Mouse (Mus musculus) hindbrain, embryonic 13.5 days (tissue): ENCODE data around the gene Mst1. TPM values are rescaled to one million over a fixed set of nuclear protein-coding genes. Genes with fewer than 3 reads are reported as not detected.

ENCODE experiments used
- ATAC-seq: fragments of 200-750 bp; cut with Nextera tagmentation; 2 replicates; pipeline ENCODE4 v1.8.0; 2017; ENCODE audit warnings: moderate TSS enrichment; ENCODE audit not compliant: low FRiP score
- H3K27ac ChIP-seq: fragments of 300-500 bp; sonication (generic); 2 replicates; pipeline ENCODE4 v1.5.1; 2015; ENCODE audit warnings: inconsistent platforms, mild to moderate bottlenecking, moderate library complexity
- H3K27me3 ChIP-seq: fragments of 300-500 bp; sonication (generic); 2 replicates; pipeline ENCODE4 v1.6.1; 2015; ENCODE audit warnings: mild to moderate bottlenecking, inconsistent platforms
- H3K36me3 ChIP-seq: fragments of 300-500 bp; sonication (generic); 2 replicates; pipeline ENCODE4 v1.6.1; 2015; ENCODE audit warnings: mild to moderate bottlenecking, inconsistent platforms
- H3K4me1 ChIP-seq: fragments of 300-500 bp; sonication (generic); replicated peaks from 2 replicates; pipeline ENCODE4 v1.6.1; 2015; ENCODE audit warnings: inconsistent platforms
- H3K4me2 ChIP-seq: fragments of 300-500 bp; sonication (generic); 2 replicates; pipeline ENCODE4 v1.6.1; 2015; ENCODE audit warnings: inconsistent platforms, mild to moderate bottlenecking, moderate library complexity
- H3K4me3 ChIP-seq: fragments of 300-500 bp; sonication (generic); 2 replicates; pipeline ENCODE4 v1.5.1; 2015; ENCODE audit warnings: mild to moderate bottlenecking, inconsistent platforms
- H3K9ac ChIP-seq: fragments of 300-500 bp; sonication (generic); 2 replicates; pipeline ENCODE4 v1.6.1; 2015; ENCODE audit warnings: mild to moderate bottlenecking, inconsistent platforms
- H3K9me3 ChIP-seq: fragments of 300-500 bp; sonication (generic); 2 replicates; pipeline ENCODE4 v1.6.1; 2016; ENCODE audit warnings: inconsistent platforms
- whole genome bisulfite sequencing: fragments of 180-500 bp; shearing (Covaris S2); methylation state at CpG from one replicate; pipeline ENCODE4 v1.1.7; 2015; 5-methylcytosine and 5-hydroxymethylcytosine counted together
- polyA plus RNA-seq: library from polyadenylated mRNA; unstranded; fragments of >200 nt; fragmentation: Nextera tagmentation; extraction: Ambion mirVana; gene quantifications from 2 replicates; pipeline ENCODE4 v1.2.1, GENCODE M21; 2015

Gene Mst1
- polyA plus RNA-seq, 1 experiment from 2014 or later: not detected

DNA sequence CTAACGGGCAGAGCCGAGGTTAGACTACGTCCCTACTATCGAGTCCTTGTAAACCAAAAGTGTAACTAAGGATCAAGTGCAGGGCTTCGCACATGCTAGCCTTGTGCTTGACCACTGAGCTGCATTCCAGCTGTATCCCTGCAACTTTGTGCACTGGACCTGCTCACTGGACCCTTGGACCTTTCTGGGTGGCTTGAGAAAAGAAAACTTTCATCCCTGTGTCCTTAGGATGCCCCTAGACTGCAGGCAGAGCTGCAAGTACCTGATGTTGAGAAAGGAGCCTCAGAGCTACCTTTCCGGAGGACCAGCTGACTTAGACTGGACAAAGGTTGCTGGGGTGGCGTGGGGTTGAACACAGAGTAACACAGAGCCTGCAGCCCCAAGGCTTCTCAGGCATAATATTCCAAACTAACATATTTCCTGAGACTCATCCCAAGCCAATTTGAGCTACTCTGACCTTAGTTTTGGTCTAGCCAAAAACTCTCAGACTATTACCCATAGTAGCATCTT is 10.4 kb downstream of the Mst1 start:
- Histone ChIP-seq H3K4me3 (no peak overlapping the region), H3K27me3 (no peaks in the 10 kb centered on the region), H3K27ac (no peak overlapping the region), H3K36me3 (peaks cover 71% of the 10 kb centered on the region), H3K4me1 (peaks cover 25% of the 10 kb centered on the region), H3K4me2 (no peak overlapping the region), H3K9ac (no peak overlapping the region), H3K9me3 (no peaks in the 10 kb centered on the region)
- ATAC-seq: no peak
- WGBS: 94% methylated on average over 7 of the region's 7 CpGs

DNA sequence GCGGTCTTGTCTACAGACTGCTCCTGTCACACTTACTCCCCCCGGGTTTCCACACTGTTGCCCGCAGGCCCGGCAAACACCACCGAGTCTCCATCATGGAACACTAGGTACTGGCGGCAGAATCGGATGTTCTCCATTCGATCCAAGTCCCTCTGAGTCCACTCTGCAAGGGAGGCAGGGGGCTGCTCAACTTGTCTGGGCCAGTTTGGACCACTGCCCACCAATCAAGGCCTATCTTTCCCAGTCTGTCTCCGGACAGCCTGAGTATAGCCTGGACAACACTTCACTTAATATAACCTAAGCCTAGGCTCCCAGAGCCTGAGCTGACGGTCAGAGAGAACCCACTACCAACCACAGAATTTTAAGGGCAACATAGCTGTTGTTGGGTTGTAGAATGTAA is 13.3 kb downstream of the Mst1 start:
- Histone ChIP-seq H3K36me3 (peaks cover 53% of the 10 kb centered on the region), H3K9me3 (no peaks in the 10 kb centered on the region), H3K27ac (peak overlapping the region; percentile 83; the same call in 1 of the 2 replicates), H3K9ac (peak overlapping the region; percentile 88), H3K27me3 (no peaks in the 10 kb centered on the region), H3K4me2 (peak overlapping the region; percentile 96), H3K4me1 (peaks cover 30% of the 10 kb centered on the region), H3K4me3 (peak overlapping the region; percentile 75)
- 0 out of 2 replicates have a peak, but pooled peaks have one; percentile 2 for ATAC-seq
- WGBS: 77% methylated on average over 10 of the region's 10 CpGs

DNA sequence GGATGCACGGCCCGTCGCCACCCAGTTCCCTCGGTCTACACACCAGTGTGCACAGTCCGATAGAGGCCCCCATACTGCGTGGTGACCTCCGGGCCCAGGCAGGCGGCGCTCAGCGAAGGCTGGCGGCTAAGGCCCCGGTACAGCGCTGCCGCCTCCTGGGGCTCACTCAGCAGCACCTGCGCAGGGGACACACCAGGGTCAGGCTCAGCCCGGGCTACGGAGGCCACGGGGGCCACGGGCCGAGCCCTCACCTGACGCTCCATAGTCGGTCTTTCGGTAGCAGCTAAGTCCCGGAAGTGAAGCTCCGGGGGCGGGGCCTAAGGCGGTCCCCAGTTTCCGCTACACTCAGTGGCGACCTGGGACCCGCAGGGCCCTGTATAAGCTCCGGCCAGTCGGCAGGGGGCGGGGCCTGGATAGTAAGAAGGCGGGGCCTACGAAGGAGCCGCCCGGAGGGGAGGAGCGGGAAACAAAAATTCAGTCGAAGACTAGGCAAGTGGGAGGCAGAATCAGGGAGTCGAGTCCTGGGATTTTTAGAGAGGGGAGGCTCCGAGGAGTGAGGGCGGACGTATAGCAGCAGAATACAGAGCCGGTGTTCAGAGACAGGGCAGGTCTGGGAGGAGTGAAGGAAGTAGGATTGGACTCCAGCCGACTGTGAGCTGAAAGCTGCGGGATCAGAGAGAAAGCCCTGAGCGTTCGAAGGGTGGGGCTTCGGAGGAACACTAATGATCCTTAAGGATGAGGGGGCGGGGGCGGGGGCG is 14.1 kb downstream of the Mst1 start, which contains the start of gene Apeh:
Apeh (minus strand) TSS at position 423 of the 758 bp plus-strand sequence.
- ATAC-seq: peak; percentile 90
- Histone ChIP-seq H3K27ac (peak within 1 kb of the TSS; percentile 83), H3K4me3 (peak within 1 kb of the TSS; percentile 75), H3K27me3 (no peaks in the 10 kb centered on the region), H3K4me1 (peaks cover 30% of the 10 kb centered on the region), H3K36me3 (peaks cover 53% of the 10 kb centered on the region), H3K9ac (peak within 1 kb of the TSS; percentile 88), H3K4me2 (peak within 1 kb of the TSS; percentile 96), H3K9me3 (no peaks in the 10 kb centered on the region)
- under 1% methylated on average over 52 of the region's 52 CpGs for WGBS

DNA sequence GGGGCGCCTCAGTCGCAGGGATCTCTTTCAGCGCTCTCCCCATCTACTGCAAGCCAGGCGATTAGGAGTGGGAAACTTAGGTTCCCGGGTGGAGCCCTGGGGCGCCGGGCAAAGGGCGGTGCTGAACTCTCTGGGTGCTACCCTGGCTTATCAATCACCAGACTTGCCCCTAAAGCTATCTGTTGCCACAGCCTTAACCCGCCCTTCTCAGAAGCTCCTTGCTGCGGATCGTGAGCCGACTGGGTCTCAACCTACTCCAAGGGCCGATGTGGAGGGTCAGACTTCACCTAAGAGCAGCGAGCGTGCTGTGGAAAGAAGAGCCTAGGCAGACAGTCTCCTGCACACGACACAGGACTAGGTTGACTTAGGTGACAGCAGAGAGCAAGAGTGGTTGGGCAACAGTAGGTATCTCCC is 14.8 kb downstream of the Mst1 start:
- peaks cover 53% of the 10 kb centered on the region for H3K36me3 ChIP-seq
- H3K27ac ChIP-seq: peak overlapping the region; percentile 83; the same call in 1 of the 2 replicates
- H3K27me3 ChIP-seq: no peaks in the 10 kb centered on the region
- ATAC-seq: peak; percentile 26; the same call in 1 of the 2 replicates
- H3K4me1 ChIP-seq: peaks cover 30% of the 10 kb centered on the region
- peak overlapping the region; percentile 88 for H3K9ac ChIP-seq
- H3K4me2 ChIP-seq: peak overlapping the region; percentile 96
- no peaks in the 10 kb centered on the region for H3K9me3 ChIP-seq
- under 1% methylated on average over 16 of the region's 16 CpGs for WGBS
- H3K4me3 ChIP-seq: peak overlapping the region; percentile 75

DNA sequence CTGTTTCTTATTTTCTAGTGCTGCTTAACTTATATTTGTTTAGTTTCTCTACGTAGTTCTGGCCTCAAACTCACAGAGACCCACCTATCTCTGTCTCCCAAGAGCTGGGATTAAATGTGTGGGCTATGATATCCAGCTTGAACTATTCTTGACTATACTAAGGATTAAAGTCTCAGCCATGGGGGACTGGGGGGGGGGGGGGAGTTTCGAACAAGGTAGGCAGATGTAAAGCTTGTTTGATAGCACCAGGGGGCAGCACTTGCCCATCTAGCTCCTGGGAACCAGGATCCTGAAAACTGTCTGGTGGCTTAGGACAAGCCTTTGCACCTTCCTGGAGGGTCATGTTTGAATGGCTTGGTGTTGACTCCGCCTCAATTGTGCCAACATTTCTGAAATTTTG is 15.3 kb downstream of the Mst1 start:
- peaks cover 49% of the 10 kb centered on the region for H3K36me3 ChIP-seq
- H3K27me3 ChIP-seq: no peaks in the 10 kb centered on the region
- H3K4me3 ChIP-seq: peak overlapping the region; percentile 75
- 8% methylated on average over 3 of the region's 3 CpGs for WGBS
- peak overlapping the region; percentile 96 for H3K4me2 ChIP-seq
- no peak for ATAC-seq
- H3K4me1 ChIP-seq: peaks cover 30% of the 10 kb centered on the region
- H3K9me3 ChIP-seq: no peaks in the 10 kb centered on the region
- no peak overlapping the region for H3K27ac ChIP-seq
- H3K9ac ChIP-seq: peak overlapping the region; percentile 88; the same call in 1 of the 2 replicates

DNA sequence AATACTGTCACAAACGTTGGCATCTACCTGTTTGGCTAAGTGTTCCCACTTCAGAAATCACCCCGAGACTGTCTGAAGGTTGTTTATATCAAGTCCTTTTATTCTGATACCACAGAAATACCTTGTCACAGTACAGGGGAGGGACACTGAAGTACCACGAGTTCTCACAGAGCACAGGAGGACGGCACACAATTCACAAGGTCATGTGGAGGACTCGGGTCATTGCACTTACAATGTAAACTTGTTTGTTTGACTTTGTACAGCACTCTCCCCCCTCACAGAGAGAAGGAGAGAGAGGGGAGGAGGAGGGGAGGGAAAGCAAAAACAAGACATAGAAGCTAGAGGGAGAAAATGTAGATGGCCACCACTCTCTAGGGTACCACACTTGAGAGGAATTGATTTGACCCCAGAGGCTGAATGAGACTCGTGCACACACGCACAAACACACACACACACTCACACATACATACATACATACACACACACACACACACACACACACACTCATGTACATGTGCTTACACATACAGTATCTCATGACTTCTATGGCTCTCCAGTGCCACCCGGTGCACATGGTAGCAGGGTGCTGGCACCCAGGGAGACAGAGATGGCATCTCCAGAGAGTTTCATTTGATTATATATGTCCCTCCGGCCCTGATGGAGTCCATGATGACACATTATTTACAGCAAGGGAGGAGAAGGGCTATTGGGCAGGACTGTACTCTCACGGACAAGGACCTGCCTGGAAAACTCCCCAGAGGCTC is 15.9 kb downstream of the Mst1 start:
- H3K27ac ChIP-seq: no peak overlapping the region
- no peak for ATAC-seq
- H3K4me1 ChIP-seq: peaks cover 30% of the 10 kb centered on the region
- peaks cover 49% of the 10 kb centered on the region for H3K36me3 ChIP-seq
- H3K9me3 ChIP-seq: no peaks in the 10 kb centered on the region
- peak overlapping the region; percentile 35; the same call in 1 of the 2 replicates for H3K9ac ChIP-seq
- no peaks in the 10 kb centered on the region for H3K27me3 ChIP-seq
- H3K4me3 ChIP-seq: no peak overlapping the region
- WGBS: 64% methylated on average over 10 of the region's 10 CpGs
- H3K4me2 ChIP-seq: 0 out of 2 replicates have a peak overlapping the region, but pooled peaks have one; percentile 96

DNA sequence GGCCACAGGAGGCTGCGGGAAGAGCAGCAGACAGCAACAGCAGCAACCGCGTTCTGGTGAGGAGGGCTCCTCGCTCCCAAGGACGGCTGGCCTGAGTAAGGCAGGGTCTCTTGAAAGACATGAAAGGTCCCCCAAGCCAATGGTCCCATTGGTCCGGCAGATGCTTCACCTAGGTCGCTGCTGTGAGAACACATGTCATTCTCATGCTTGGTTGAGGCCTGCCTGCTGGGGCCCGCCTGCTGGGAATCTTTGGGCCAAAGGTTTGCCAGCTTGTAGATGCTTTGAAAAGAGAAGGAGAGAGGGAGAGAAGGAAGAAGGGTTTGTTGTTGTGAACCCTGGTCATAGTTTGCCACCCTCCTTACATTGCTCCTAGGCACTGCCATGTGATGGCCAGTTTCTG is 19.4 kb downstream of the Mst1 start:
- no peak for ATAC-seq
- Histone ChIP-seq H3K4me1 (peaks cover 16% of the 10 kb centered on the region), H3K4me2 (no peak overlapping the region), H3K9me3 (no peaks in the 10 kb centered on the region), H3K27ac (no peak overlapping the region), H3K4me3 (no peak overlapping the region), H3K9ac (no peak overlapping the region; the same call in 1 of the 2 replicates), H3K36me3 (peaks cover 62% of the 10 kb centered on the region), H3K27me3 (no peaks in the 10 kb centered on the region)
- 87% methylated on average over 8 of the region's 8 CpGs for WGBS

DNA sequence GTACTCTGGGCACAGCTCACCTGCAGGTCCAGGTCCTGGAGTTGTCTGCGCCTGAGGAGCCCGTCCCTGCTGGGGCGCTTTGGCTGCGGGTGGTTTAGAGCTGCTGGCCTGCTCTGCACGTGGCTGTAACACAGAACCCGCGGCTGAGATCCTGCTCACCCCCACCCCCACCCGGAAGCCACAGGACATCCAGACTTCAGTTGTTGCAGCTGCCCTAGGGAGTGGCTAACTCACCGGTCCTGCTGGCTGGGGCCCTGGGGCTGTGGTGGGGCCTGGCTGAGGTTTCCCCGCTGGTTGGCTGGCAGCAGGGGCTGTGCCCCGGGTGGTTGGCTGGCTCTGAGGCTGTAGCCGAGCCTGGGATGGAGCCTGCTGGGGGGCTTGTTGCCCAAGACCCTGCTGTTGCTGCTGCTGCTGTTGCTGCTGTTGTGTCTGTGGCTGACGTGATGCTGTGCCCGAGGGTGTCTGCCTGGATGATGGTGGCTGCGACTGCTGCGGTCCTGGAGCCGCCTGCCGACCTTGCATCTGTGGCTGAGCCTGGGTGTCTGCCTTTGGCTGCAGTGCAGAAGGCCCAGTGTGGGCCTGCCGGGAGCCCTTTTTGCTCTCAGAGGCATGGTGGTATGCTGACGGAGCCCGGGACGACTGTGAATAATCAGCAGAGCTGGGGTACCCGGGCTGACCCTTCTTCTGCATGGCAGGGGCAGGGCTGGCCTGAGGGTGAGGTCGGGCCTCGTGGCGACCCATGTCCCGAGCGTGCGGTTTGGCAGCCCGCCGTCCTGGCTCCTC is 24.7 kb downstream of the Mst1 start:
- WGBS: 29% methylated on average over 28 of the region's 31 CpGs
- ATAC-seq: 0 out of 2 replicates have a peak, but pooled peaks have one; percentile 52
- Histone ChIP-seq H3K4me2 (no peak overlapping the region), H3K9me3 (no peaks in the 10 kb centered on the region), H3K4me3 (no peak overlapping the region), H3K4me1 (peaks cover 14% of the 10 kb centered on the region), H3K27me3 (no peaks in the 10 kb centered on the region), H3K9ac (peak overlapping the region; percentile 53), H3K27ac (no peak overlapping the region), H3K36me3 (peaks cover 78% of the 10 kb centered on the region)

DNA sequence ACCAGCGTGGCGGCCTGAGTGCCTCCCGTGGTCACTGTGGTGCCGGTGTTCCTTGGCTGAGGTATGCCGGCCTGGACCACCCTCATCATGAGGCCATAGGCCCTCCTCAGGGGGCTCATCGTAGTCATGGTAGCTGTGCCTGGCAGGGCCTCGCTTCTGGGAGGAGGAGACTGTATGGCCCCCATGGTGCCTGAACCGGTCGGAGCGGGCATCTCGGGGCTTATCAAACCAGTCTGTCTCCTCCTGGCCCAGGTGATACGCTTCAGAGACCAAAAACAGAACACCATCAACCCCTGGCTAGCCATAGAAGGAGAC is 25.3 kb downstream of the Mst1 start:
- Histone ChIP-seq H3K9ac (peak overlapping the region; percentile 53), H3K27me3 (no peaks in the 10 kb centered on the region), H3K27ac (no peak overlapping the region), H3K9me3 (no peaks in the 10 kb centered on the region), H3K4me1 (peaks cover 14% of the 10 kb centered on the region), H3K4me2 (no peak overlapping the region), H3K4me3 (no peak overlapping the region), H3K36me3 (peaks cover 83% of the 10 kb centered on the region)
- no peak for ATAC-seq
- 62% methylated on average over 12 of the region's 12 CpGs for WGBS

DNA sequence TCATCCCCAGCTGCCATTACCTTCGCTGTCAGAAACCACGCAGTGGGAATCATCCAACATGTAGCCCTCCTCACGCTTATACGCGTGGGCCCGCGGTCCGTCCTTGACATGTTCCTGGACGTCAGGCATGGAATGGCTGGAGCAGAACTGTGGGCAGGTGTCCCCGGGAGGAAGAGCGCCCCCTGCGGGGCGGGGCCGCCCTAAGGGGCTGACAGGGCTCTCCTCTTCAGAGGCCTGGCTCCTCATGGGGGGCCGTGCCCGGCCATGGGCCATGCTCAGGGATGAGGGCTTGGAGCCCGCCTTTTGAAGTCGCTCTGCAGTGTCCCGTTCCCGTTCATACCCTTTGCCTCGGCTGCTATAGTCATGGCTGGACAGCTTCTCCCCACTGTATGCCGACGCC is 25.9 kb downstream of the Mst1 start:
- 91% methylated on average over 23 of the region's 23 CpGs for WGBS
- H3K36me3 ChIP-seq: peaks cover 83% of the 10 kb centered on the region
- no peak overlapping the region for H3K27ac ChIP-seq
- no peaks in the 10 kb centered on the region for H3K9me3 ChIP-seq
- no peaks in the 10 kb centered on the region for H3K27me3 ChIP-seq
- no peak overlapping the region for H3K4me3 ChIP-seq
- no peak overlapping the region for H3K4me2 ChIP-seq
- H3K4me1 ChIP-seq: peaks cover 19% of the 10 kb centered on the region
- ATAC-seq: no peak
- H3K9ac ChIP-seq: peak overlapping the region; percentile 53; the same call in 1 of the 2 replicates

DNA sequence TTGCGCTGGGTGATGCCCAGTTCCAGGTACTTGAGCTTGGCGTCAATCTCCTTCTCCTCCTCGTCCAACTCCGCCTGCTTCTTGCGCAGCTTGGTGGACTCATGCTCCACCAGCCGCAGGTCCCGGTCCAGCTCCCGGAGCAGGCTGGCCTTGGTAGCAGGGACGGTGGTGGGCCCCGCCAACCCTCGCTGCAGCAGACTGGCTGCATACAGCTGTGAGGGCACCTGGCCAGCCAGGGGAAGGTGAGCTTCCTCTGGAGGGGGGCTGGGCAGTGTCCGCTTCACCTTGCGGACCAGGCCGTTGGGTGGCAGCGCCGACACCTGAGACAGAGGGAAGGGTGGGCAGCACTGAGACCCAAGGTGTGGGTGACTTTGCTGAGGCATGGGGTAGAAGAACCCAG is 27.6 kb downstream of the Mst1 start:
- H3K9me3 ChIP-seq: no peaks in the 10 kb centered on the region
- H3K36me3 ChIP-seq: peaks cover 86% of the 10 kb centered on the region
- H3K4me1 ChIP-seq: peaks cover 25% of the 10 kb centered on the region
- H3K27me3 ChIP-seq: no peaks in the 10 kb centered on the region
- WGBS: 95% methylated on average over 16 of the region's 16 CpGs
- H3K4me3 ChIP-seq: no peak overlapping the region
- no peak overlapping the region for H3K9ac ChIP-seq
- ATAC-seq: no peak
- H3K27ac ChIP-seq: no peak overlapping the region
- H3K4me2 ChIP-seq: no peak overlapping the region

DNA sequence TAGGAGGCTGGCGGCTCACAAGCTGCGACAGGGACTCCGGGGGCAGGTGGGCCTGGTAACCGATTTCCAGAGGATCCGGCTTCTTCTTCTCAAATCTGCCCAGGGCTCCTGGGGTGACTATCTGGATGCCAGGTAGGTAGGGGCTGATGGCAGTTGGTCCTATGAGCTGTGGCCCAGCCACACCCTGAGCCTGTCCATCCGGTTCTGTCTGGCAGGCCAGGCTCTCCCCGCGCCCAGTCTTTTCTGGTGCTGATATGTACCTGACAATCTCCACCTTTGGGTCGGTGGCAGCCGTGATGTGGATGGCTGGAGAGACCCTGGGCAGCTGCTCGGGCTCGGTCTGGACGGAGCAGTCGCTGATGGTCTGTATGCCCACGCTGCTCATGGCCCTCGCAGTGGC is 29.9 kb downstream of the Mst1 start:
- Histone ChIP-seq H3K4me3 (no peak overlapping the region), H3K9me3 (no peaks in the 10 kb centered on the region), H3K9ac (no peak overlapping the region), H3K4me2 (no peak overlapping the region), H3K27me3 (no peaks in the 10 kb centered on the region), H3K4me1 (peaks cover 19% of the 10 kb centered on the region), H3K36me3 (peaks cover 88% of the 10 kb centered on the region), H3K27ac (no peak overlapping the region)
- no peak for ATAC-seq
- 92% methylated on average over 16 of the region's 16 CpGs for WGBS
